Mouse (Mus musculus) heart, postnatal 0 days (tissue): ENCODE data around the gene Gosr2.

Experiments used
- CTCF ChIP-seq: IDR thresholded peaks from 2 replicates; pipeline ENCODE4 v1.5.1; 2016; ENCODE audit warnings: antibody characterized with exemption, control low read depth, low read depth
- EP300 ChIP-seq: IDR thresholded peaks from 2 replicates; pipeline ENCODE4 v1.6.1; 2016; ENCODE audit warnings: antibody characterized with exemption, low read depth

DNA sequence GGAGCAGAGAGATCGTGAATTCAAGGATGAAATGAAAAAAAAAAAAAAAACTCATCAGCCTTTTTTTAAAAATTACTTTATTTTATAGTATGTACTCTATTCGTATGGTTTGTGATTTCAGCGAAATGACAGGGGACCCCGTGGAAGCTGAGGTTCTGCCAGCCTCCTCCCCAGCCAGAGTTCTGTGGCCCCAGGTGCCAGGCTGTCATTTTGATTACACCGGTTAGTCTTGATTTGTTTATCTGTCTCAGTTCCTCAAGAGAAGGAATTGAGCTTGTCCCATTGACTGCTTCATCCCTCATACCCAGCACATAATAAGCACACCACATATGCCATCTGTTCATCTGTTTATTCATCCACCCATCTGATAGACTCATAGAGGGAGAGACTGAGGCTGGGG, 21.7 kb upstream of the Gosr2 start:
- TF ChIP-seq EP300 (no peak), CTCF (no peak)
